ENCODE assay signal across 9 mouse cellular contexts in the genomic region with DNA sequence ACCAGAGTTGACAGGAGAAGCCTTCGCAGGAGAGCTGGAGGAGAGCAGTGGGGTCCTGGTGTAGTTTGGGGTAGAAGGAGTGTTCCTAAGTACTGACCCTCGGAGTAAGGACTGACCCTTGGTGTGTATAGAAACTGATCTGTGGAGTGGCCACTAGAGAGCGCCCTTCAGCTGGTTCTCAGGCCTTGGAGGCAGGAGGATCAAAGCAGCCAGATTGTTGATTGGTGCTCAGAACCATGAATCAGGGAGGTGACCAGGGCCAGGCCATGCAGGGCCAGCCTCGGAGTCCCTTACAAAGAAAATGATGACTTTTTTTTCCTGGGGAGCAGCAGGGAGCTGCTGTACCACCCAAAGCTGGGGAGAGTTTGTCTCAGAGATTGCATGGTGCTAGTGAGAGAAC. TPM values are rescaled to one million over a fixed set of nuclear protein-coding genes. Genes with fewer than 3 reads are reported as not detected.
A peak's percentile ranks its signal among the peaks of the same experiment; 100 is the strongest.
DNase-seq lines count a peak whose midpoint lies in the region; ATAC-seq and TF ChIP-seq lines count a peak whose summit lies in the region.
"Had no signal": no experiment of that assay in that cellular context is flagged by ENCODE, and none has a peak within 500 bp of the region (broad histone marks: within the 10 kb centered on the region; RNA-seq: fewer than 3 reads in every experiment).

No protein-coding gene starts in this region.

- dilution Hi-C loops in CH12.LX (cut with MboI; ENCODE audit: extremely low pct_ligation_motif_present, extremely low pct_unique_long_range_greater_than_20kb, low sequenced_read_pairs): no loop called here

- no peak for TF ChIP-seq EP300 in CH12.LX (IDR thresholded peaks at IDR 0.05; ENCODE audit: low read length)

- peak; percentile 38 for DNase-seq in layer of hippocampus, adult 11-12 months (ENCODE audit: low spot score)
- DNase-seq in layer of hippocampus, adult 9-10 months (ENCODE audit: low spot score): no peak
- peak; percentile 36 for DNase-seq in CH12.LX (ENCODE audit: extremely low read depth)
- peak; percentile 50 to 58 for DNase-seq in lung, postnatal 4 days
- DNase-seq in yolk sac, embryonic 10.5 days (ENCODE audit: low spot score): no peak

- TF ChIP-seq POLR2A in CH12.LX (IDR thresholded peaks at IDR 0.05; ENCODE audit: low read depth, low read length): no peak
- TF ChIP-seq POLR2A in bone marrow, adult 2 months (IDR thresholded peaks at IDR 0.05; ENCODE audit: borderline replicate concordance, control insufficient read depth, low read depth, low read length): no peak
- TF ChIP-seq POLR2A in embryonic fibroblast, embryonic 13.5 days (IDR thresholded peaks at IDR 0.05; ENCODE audit: low read depth, low read length): no peak

- H3K79me2 ChIP-seq in CH12.LX (replicated peaks; ENCODE audit: control insufficient read depth, extremely low read depth, insufficient read depth, poor library complexity, severe bottlenecking): no peaks in the 10 kb centered on the region

- no peak overlapping the region for H3K4me2 ChIP-seq in CH12.LX (ENCODE audit: insufficient read depth, low read depth, poor library complexity, severe bottlenecking)
- H3K4me2 ChIP-seq in kidney, embryonic 15.5 days: no peak overlapping the region
- H3K4me2 ChIP-seq: liver, embryonic 15.5 days had no signal

- no peak overlapping the region for H3K27ac ChIP-seq in CH12.LX (ENCODE audit: insufficient read depth, low read depth)
- no peak overlapping the region for H3K27ac ChIP-seq in bone marrow, adult 2 months (ENCODE audit: control insufficient read depth, insufficient read depth, low read depth, low read length, poor library complexity)
- no peak overlapping the region for H3K27ac ChIP-seq in embryonic fibroblast, embryonic 13.5 days (ENCODE audit: insufficient read depth, low read length)
- H3K27ac ChIP-seq in kidney, embryonic 15.5 days: no peak overlapping the region
- H3K27ac ChIP-seq: liver, embryonic 15.5 days had no signal

- no peaks in the 10 kb centered on the region for H3K27me3 ChIP-seq in CH12.LX (replicated peaks)
- no peaks in the 10 kb centered on the region for H3K27me3 ChIP-seq in kidney, embryonic 15.5 days
- H3K27me3 ChIP-seq: liver, embryonic 15.5 days had no signal

- in situ Hi-C loops in CH12.LX (cut with MboI; ENCODE audit: low pct_ligation_motif_present, low pct_unique_long_range_greater_than_20kb, low sequenced_read_pairs): no loop called here

- H3K4me1 ChIP-seq in CH12.LX (ENCODE audit: control insufficient read depth in 1 of 2, insufficient read depth in 2 of 2): no peaks in the 10 kb centered on the region
- no peaks in the 10 kb centered on the region for H3K4me1 ChIP-seq in bone marrow, adult 2 months (ENCODE audit: control insufficient read depth, insufficient read depth, low read length)
- no peaks in the 10 kb centered on the region for H3K4me1 ChIP-seq in embryonic fibroblast, embryonic 13.5 days (ENCODE audit: control insufficient read depth, insufficient read depth, low read length)
- H3K4me1 ChIP-seq in kidney, embryonic 15.5 days: peaks cover 7% of the 10 kb centered on the region; the same call in 1 of the 2 replicates
- H3K4me1 ChIP-seq: liver, embryonic 15.5 days had no signal

- no peaks in the 10 kb centered on the region for H3K9me3 ChIP-seq in CH12.LX (replicated peaks; ENCODE audit: low read length)
- no peaks in the 10 kb centered on the region for H3K9me3 ChIP-seq in kidney, embryonic 15.5 days (replicated peaks)
- H3K9me3 ChIP-seq: liver, embryonic 15.5 days had no signal

- peak; percentile 69 for TF ChIP-seq RAD21 in CH12.LX (IDR thresholded peaks at IDR 0.05; ENCODE audit: low read depth, low read length)

- H3K9ac ChIP-seq in CH12.LX (ENCODE audit: insufficient read depth, low read depth): no peak overlapping the region
- no peak overlapping the region for H3K9ac ChIP-seq in kidney, embryonic 15.5 days
- H3K9ac ChIP-seq: liver, embryonic 15.5 days had no signal

- peak; percentile 56 to 79; a peak in 3 of 4 replicates for TF ChIP-seq CTCF in CH12.LX (conservative IDR thresholded peaks at IDR 0.05 in 1 of 2, IDR thresholded peaks at IDR 0.05 in 1 of 2; ENCODE audit: low read depth in 2 of 2, low read length in 2 of 2)
- peak; percentile 74 for TF ChIP-seq CTCF in bone marrow, adult 2 months (IDR thresholded peaks at IDR 0.05; ENCODE audit: control insufficient read depth, insufficient read depth, low read length)
- peak; percentile 71; the same call in 1 of the 2 replicates for TF ChIP-seq CTCF in embryonic fibroblast, embryonic 13.5 days (IDR thresholded peaks at IDR 0.05; ENCODE audit: borderline replicate concordance, insufficient read depth, low read length)

- WGBS in bone marrow, adult 2 months: 50% methylated on average over 4 of the region's 4 CpGs
- 18% methylated on average over 4 of the region's 4 CpGs for WGBS in kidney, embryonic 15.5 days

- H3K4me3 ChIP-seq in CH12.LX (replicated peaks in 1 of 3; ENCODE audit: low read depth in 2 of 3, low read length in 2 of 3, poor library complexity in 1 of 3): no peak overlapping the region
- H3K4me3 ChIP-seq in bone marrow, adult 2 months (replicated peaks; ENCODE audit: control insufficient read depth, low read depth, low read length): no peak overlapping the region
- H3K4me3 ChIP-seq in embryonic fibroblast, embryonic 13.5 days (ENCODE audit: insufficient read depth, low read length): no peak overlapping the region
- no peak overlapping the region for H3K4me3 ChIP-seq in kidney, embryonic 15.5 days (replicated peaks)
- H3K4me3 ChIP-seq: liver, embryonic 15.5 days had no signal

- peaks cover 35 to 75% of the 10 kb centered on the region in 2 experiments for H3K36me3 ChIP-seq in CH12.LX (replicated peaks in 1 of 2; ENCODE audit: control insufficient read depth in 1 of 2, insufficient read depth in 1 of 2, low read length in 1 of 2)
- peaks cover 56% of the 10 kb centered on the region for H3K36me3 ChIP-seq in kidney, embryonic 15.5 days

- ATAC-seq in kidney, embryonic 15.5 days (replicated peaks; ENCODE audit: low FRiP score): peak; percentile 58; the same call in 1 of the 2 replicates

TF ChIP-seq in CH12.LX, 34 proteins besides CTCF, POLR2A, EP300 and RAD21:
- TF ChIP-seq HCFC1 (IDR thresholded peaks at IDR 0.05; ENCODE audit: low read depth, low read length) (no peak), RCOR1 (conservative IDR thresholded peaks at IDR 0.05; ENCODE audit: low read depth, low read length) (no peak), SMC3 (IDR thresholded peaks at IDR 0.05; ENCODE audit: low read depth, low read length) (peak; percentile 57), JUN (IDR thresholded peaks at IDR 0.05; ENCODE audit: insufficient read depth, low read depth, low read length) (no peak)

RNA-seq across cellular contexts. Expression of a gene that starts 6.4 kb away (rescaled TPM):
- 0.13 and 0.21 TPM in 2 replicates for total RNA-seq in CH12.LX (2012; rRNA removed)
- total RNA-seq in CH12.LX (2014; rRNA removed): 0.21 TPM in 1 of 2 replicates, not detected in the other
- polyA plus RNA-seq in CH12.LX (2012; ENCODE audit: insufficient read length, low read depth): 0.34 and 0.55 TPM in 2 replicates
- polyA plus RNA-seq in bone marrow, adult 2 months (2011; ENCODE audit: insufficient read depth, insufficient read length, low replicate concordance, missing spikeins): 0.77 and 1.2 TPM in 2 replicates
- 0.15 and 0.77 TPM in 2 replicates for polyA plus RNA-seq in embryonic fibroblast, embryonic 13.5 days (2011; ENCODE audit: insufficient read length, low read depth, missing spikeins)
- polyA plus RNA-seq in kidney, embryonic 15.5 days (2015; fragmentation: Nextera tagmentation; extraction: Ambion mirVana): 1.5 and 1.7 TPM in 2 replicates

Comparison
In these comparisons a context has a peak if more than half of its experiments do, and no peak if none do; other contexts are left out.
1. DNase-seq: peak in layer of hippocampus, adult 11-12 months (single experiment), CH12.LX (single experiment) and lung, postnatal 4 days (2 of 2); none in layer of hippocampus, adult 9-10 months (single experiment) and yolk sac, embryonic 10.5 days (single experiment).
2. Peak in every context shown above with its lines, with median percentiles within 50 percentile points of each other: CTCF ChIP-seq.